Mouse (Mus musculus) ES-Bruce4 (cell line): Measurements from ENCODE around the gene Chid1.

ENCODE experiments used
- CTCF ChIP-seq: IDR thresholded peaks from one replicate; pipeline ENCODE4 v1.8.1; 2011; ENCODE audit warnings: low read depth, low read length
- EP300 ChIP-seq: IDR thresholded peaks from 2 replicates; pipeline ENCODE4 v1.6.1; 2011; ENCODE audit warnings: low read depth, low read length; ENCODE audit not compliant: insufficient read depth
- POLR2A ChIP-seq: IDR thresholded peaks from one replicate; pipeline ENCODE4 v1.8.1; 2011; ENCODE audit warnings: low read length; ENCODE audit not compliant: insufficient read depth

GRCm38 (mm10) chr7:141483114-141483653 is 56.5 kb downstream of the Chid1 start:
- TF ChIP-seq CTCF (no peak), EP300 (no peak), POLR2A (no peak)
